Mouse (Mus musculus) cerebellum, adult 18-20 months (tissue): ENCODE measurements around the gene Bcat2.

Source experiments
- DNase-seq, 2 experiments: peaks; one replicate each; pipeline ENCODE4 v3.0.0; 2021

Gene Bcat2

DNA sequence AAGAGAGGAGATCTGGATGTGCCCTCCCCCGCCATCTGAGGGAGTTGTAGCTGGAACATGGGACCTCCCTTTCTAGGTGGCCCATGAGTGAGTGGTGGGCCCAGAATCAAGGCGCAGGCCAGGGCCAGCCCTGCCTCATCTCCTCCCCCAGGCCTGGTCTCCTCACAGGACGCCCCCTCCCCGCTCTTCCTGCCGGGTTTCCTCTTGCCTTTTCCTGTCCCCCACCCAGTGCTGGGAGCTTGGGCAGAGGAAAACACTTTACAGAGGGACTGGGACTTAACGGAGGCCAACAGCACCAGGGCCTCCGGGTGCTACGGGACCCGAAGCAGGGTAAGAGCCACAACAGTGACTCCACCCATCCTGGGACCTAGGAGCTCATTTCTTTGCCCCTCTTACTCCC is 57.3 kb downstream of the Bcat2 start, which contains the start of gene Rasip1:
Gene Rasip1 (plus strand): TSS at position 228 of the 400 bp plus-strand sequence.
- DNase-seq: no peak

- peak; percentile 93 to 98 for DNase-seq
Measured at GRCm38 (mm10) chr7:45628364-45629294, 58.7 kb downstream of the Bcat2 start.

DNA sequence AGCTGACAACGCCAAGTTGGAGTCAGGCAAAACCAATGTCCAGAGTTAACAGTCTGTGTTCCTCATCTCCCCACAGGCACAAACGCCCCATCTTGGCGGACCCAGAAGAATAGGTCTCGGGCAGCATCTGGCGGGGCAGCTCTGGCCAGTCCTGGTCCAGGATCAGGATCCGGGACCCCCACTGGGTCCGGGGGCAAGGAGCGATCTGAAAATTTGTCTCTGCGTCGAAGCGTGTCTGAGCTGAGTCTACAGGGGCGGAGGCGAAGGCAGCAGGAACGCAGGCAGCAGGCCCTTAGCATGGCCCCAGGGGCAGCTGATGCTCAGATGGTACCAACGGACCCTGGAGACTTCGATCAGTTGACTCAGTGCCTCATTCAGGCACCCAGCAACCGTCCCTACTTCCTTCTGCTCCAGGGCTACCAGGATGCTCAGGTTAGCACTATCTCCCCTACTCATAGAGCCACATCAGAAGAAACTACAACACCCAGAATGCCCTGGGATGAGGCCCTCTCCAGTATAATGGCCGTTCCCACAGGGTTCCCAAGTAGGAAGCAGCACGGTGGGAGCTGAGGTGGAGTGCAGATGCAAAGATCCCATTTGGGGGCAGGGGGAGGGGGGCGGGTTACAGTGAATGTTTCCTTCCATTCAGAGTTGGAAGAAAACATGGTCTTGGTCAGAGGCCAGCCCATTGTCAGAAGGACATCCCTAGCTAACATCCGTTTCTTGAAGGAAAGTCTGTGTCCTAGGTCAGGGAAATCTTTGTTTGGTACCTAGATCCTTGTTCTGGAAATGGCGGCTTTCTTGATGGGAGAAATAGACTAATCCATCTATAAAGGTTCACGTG is 60.3 kb downstream of the Bcat2 start:
- DNase-seq: peak in 1 of 2 experiments; percentile 27

DNA sequence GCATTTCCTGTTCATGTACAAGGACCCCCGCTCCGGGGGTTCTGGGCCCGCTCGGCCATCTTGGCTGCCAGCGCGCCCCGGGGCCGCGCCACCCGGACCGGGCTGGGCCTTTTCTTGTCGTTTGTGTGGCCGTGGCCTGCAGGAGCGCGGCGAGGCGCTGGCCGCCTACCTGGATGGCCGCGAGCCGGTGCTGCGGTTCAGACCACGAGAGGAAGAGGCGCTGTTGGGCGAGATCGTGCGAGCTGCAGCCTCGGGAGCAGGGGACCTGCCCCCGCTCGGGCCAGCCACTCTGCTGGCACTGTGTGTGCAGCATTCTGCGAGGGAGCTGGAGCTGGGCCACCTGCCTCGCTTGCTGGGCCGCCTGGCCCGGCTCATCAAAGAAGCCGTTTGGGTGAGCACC is 62.5 kb downstream of the Bcat2 start:
- peak; percentile 79 for DNase-seq

DNA sequence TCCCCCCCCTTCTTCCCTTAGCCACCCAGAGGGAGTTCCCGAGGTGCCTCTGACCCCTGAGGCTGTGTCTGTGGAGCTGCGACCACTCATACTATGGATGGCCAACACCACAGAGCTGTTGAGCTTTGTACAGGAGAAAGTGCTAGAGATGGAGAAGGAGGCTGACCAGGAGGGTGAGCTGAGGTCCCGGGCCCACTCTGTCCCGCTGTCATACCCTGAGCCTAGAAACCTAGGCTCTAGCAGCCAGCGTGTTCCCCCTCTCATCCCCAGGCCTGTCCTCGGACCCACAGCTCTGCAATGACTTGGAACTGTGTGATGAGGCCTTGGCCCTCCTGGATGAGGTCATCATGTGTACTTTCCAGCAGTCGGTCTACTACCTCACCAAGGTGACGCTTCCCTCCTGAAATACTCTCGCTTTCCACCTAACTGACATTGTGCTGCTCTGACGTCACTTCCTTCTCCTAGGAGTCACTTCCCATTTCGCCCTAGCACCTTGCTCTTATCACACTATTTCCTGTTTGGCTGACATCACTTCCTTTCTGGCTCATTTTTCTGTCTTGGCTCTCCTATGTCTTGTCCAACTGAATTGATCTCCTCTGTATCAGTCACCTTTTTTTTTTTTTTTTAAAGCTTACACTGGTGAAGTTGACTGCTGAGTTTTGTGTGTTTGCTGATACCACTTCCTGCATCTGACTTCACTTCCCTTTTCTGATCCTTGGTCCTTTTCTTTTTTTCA is 65.2 kb downstream of the Bcat2 start:
- no peak for DNase-seq

DNA sequence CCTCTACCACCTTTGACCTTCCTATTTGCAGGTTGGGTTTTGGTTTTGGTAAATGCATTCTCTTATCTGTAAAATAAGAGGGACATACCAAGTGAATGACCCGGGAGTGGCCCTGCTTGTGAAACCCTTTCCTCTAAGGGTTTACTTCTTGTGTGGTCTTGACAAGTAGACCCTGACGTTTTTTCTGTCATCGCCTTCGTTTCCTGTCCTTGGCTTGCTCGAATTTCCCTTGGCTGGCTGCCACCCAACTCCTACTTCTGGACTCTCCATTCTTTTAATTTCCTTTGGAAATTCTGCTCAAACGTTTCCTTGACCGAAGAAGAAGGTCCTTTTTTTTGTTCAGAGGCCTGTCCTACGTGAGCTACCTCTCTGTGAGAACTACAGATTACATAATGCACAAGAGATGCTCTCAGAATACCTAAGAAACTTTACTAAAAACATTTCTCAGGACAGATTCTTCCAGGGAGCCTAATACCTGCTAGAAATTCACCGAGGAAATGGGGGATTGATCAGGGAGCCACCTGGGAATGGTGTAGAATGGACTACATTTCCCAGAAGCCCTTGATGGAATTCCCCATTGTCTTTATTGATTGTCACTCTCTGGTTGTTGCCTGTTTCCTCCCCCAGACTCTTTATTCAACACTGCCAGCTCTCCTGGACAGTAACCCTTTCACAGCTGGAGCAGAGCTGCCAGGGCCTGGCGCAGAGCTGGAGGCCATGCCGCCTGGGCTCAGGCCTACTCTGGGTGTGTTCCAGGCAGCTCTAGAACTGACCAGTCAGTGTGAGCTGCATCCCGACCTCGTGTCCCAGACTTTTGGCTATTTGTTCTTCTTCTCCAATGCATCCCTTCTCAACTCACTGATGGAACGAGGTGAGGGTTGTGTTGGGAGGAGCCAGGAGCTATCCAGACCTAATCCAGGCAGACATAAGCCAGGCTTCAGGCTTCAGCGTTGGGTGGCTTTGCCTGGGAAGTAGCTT is 66.0 kb downstream of the Bcat2 start:
- no peak for DNase-seq

GRCm38 (mm10) chr7:45637710-45638109 is 67.8 kb downstream of the Bcat2 start:
- peak in 1 of 2 experiments; percentile 41 for DNase-seq

DNA sequence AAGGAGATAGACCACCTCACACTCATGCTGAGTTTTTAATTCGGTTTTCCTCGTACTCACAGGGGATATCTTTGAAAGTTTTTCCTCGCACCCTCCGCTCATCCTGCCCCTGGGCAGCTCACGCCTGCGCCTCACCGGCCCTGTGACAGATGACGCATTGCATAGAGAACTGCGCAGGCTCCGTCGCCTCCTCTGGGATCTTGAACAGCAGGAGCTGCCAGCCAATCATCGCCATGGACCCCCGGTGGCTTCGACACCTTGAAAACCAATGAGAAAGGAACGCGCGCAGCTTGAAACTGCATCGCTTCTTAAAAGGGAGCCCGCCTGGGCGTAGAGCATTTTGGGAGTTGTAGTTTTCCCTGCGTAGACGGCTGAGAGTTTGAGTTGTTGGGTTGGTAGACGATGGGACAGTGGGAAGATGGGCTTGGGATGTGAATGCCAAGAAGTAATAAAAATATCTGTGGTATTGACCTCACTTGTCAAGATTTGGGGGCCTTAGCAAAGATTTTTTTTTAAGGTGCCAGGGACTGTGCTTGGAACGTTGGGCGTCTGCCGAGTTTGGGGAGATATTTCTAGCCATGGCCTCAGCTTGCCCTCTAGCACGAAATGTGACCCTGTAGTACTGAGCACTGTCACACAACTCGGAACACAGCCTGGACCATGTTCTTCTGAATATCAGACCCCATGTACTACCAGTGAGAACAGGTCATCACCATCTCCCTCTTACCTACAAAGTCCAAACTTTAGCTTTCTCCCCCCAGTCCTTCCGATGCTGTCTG is 68.9 kb downstream of the Bcat2 start:
- DNase-seq: peak; percentile 96 to 100
